Mouse (Mus musculus) forebrain, embryonic 14.5 days (tissue): Measurements from ENCODE around the gene Itprip. TPM values are rescaled to one million over a fixed set of nuclear protein-coding genes. Genes with fewer than 3 reads are reported as not detected.

Source experiments
- ATAC-seq: fragments of 200-750 bp; cut with Nextera tagmentation; 2 replicates; pipeline ENCODE4 v1.8.0; 2017; ENCODE audit warnings: mild to moderate bottlenecking, moderate library complexity
- DNase-seq: peaks from one replicate; pipeline ENCODE4 v3.0.0-alpha.2; 2015; ENCODE audit warnings: low spot score
- H3K27ac ChIP-seq: fragments of 300-500 bp; sonication (generic); 2 replicates; pipeline ENCODE4 v1.5.1; 2014; ENCODE audit warnings: low read depth, mild to moderate bottlenecking, control low read depth, low read length, moderate library complexity
- H3K27me3 ChIP-seq: fragments of 300-500 bp; sonication (generic); replicated peaks from 2 replicates; pipeline ENCODE4 v1.6.1; 2014; ENCODE audit warnings: low read length, control low read depth, mixed read lengths; ENCODE audit not compliant: control insufficient read depth, insufficient read depth
- H3K36me3 ChIP-seq: fragments of 300-500 bp; sonication (generic); 2 replicates; pipeline ENCODE4 v1.6.1; 2014; ENCODE audit warnings: low read length, control low read depth; ENCODE audit not compliant: control insufficient read depth, insufficient read depth
- H3K4me1 ChIP-seq: fragments of 300-500 bp; sonication (generic); 2 replicates; pipeline ENCODE4 v1.6.1; 2014; ENCODE audit warnings: antibody characterized with exemption, low read length, control low read depth; ENCODE audit not compliant: control insufficient read depth, insufficient read depth
- H3K4me2 ChIP-seq: fragments of 300-500 bp; sonication (generic); 2 replicates; pipeline ENCODE4 v1.6.1; 2014; ENCODE audit warnings: mild to moderate bottlenecking, control low read depth, low read length
- H3K4me3 ChIP-seq: fragments of 300-500 bp; sonication (generic); 2 replicates; pipeline ENCODE4 v1.5.1; 2014; ENCODE audit warnings: low read depth, low read length, control low read depth
- H3K9ac ChIP-seq: fragments of 300-500 bp; sonication (generic); 2 replicates; pipeline ENCODE4 v1.6.1; 2014; ENCODE audit warnings: mild to moderate bottlenecking, low read length, control low read depth, moderate library complexity
- H3K9me3 ChIP-seq: fragments of 300-500 bp; sonication (generic); replicated peaks from 2 replicates; pipeline ENCODE4 v1.6.1; 2016; ENCODE audit warnings: low read length, control low read depth, mixed read lengths; ENCODE audit not compliant: control insufficient read depth
- WGBS: fragments of 180-500 bp; shearing (Covaris S2); extraction: QIAGEN DNeasy Blood & Tissue Kit; methylation state at CpG from one replicate; pipeline ENCODE4 v1.1.7; 2014; 5-methylcytosine and 5-hydroxymethylcytosine counted together
- polyA plus RNA-seq: library from polyadenylated mRNA; unstranded; fragments of >200 nt; fragmentation: Nextera tagmentation; extraction: Ambion mirVana; gene quantifications from 2 replicates; pipeline ENCODE4 v1.2.1, GENCODE M21; 2014

Gene Itprip
- polyA plus RNA-seq, 1 experiment from 2014 or later, result 5.4 TPM

DNA sequence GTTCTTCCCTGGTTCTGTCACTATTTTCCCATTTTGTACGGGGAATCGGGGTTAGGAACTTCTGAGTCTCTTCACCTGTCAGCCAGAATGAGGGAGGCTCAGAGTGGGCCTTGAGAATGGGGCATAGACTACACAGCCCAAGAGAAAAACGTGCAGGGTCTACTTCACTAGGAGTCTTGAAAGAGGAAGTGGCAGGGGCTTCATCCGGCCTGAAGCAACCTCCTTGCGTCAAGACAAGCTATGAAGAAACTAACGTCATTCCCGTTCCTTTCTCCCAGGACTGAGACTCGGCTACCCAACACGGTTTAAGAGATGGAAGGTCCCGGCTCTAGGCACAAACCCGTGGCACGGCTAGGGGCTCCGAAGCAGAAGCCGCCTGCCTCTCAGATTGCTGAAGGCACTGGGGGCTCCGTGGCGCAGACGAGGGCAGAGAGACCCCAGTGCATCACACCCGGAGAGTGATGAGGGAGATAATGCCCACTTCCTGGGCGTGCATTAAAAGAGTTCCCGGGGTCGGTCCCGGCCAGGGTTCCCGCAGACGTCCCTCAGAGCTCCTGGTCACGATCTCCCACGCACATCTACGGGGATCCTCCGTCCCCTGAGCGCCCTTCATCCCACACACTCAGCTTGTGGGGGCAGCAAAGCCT is 521 bp downstream of the Itprip start:
- 0% methylated on average over 29 of the region's 29 CpGs for WGBS
- H3K9ac ChIP-seq, result peak overlapping the region; percentile 75
- peak overlapping the region; percentile 56 for H3K4me2 ChIP-seq
- H3K4me3 ChIP-seq, result peak overlapping the region; percentile 61
- peak; percentile 51 for DNase-seq
- ATAC-seq, result peak; percentile 35
- no peaks in the 10 kb centered on the region for H3K9me3 ChIP-seq
- no peaks in the 10 kb centered on the region for H3K36me3 ChIP-seq
- H3K27me3 ChIP-seq, result no peaks in the 10 kb centered on the region
- H3K27ac ChIP-seq, result peak overlapping the region; percentile 61
- peaks cover 17% of the 10 kb centered on the region for H3K4me1 ChIP-seq

DNA sequence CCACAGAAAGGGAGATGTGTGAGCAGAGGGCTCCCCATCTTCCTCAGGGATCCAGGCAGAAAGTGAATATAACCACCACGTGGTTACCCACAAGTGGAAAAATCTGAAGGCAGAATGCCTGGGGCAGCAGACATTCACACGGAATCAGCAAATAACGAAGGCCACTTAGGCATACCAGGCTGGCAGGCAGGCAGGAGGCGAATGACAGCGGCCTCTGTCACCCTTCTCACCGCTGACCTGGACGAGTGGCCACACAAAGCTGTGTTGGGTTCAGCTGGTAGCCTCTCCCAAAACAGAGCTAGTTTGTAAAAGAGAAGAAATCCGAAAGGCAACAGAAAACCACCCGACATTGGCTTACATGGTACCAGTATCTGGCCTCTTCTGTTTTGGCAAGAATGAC is 1.1 kb downstream of the Itprip start:
- peak overlapping the region; percentile 75 for H3K9ac ChIP-seq
- no peaks in the 10 kb centered on the region for H3K36me3 ChIP-seq
- ATAC-seq, result no peak
- no peaks in the 10 kb centered on the region for H3K27me3 ChIP-seq
- H3K4me1 ChIP-seq, result peaks cover 17% of the 10 kb centered on the region
- no peaks in the 10 kb centered on the region for H3K9me3 ChIP-seq
- peak overlapping the region; percentile 61 for H3K4me3 ChIP-seq
- peak overlapping the region; percentile 56 for H3K4me2 ChIP-seq
- no peak overlapping the region for H3K27ac ChIP-seq
- DNase-seq, result no peak
- WGBS, result 4% methylated on average over 9 of the region's 9 CpGs

DNA sequence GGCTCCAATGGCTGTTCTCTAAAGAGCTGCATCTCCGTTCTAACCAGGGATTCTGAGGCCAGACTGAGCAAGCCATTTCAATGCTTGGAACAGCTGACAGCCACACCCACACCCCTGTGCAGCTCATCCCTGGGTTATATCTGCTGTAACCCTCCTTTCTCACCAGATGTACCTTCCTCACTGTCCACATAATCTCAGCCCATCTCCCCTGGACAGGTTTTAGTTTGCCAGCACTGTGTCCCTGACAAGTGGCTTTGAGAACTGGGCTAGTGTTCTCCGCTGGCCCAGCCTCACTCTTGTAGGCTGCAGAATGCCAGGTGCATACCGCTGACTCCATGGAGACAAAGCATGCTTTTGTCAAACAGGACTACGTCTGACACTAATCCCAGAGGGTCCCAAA is 1.7 kb downstream of the Itprip start:
- 9% methylated on average over 4 of the region's 4 CpGs for WGBS
- H3K9ac ChIP-seq, result peak overlapping the region; percentile 75
- no peak for ATAC-seq

DNA sequence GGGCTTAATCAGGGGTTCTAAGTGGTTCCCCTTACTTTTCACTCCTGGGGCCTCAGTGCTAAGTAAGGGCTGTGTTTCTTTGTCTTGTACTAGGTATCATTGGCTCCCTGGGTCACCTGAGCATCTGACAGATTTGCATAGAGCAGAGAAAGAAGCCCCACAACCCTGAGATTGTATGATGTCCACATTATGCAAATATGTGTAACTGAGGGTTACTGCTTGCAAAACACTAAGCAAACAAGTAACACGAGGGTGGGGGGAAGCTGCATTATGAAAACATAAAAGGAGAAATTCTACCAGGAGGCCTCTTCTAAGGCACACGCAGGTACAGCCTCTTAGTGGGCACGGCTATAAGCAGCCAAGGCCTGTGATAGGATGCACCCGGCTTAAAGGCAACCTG is 3.8 kb downstream of the Itprip start:
- 77% methylated on average over 4 of the region's 4 CpGs for WGBS
- Histone ChIP-seq H3K27ac (no peak overlapping the region), H3K9ac (no peak overlapping the region), H3K4me3 (no peak overlapping the region), H3K4me1 (peaks cover 17% of the 10 kb centered on the region), H3K9me3 (no peaks in the 10 kb centered on the region), H3K27me3 (no peaks in the 10 kb centered on the region), H3K36me3 (no peaks in the 10 kb centered on the region), H3K4me2 (no peak overlapping the region)
- DNase-seq (no peak), ATAC-seq (no peak)

More for the DNA sequence above, 1.7 kb downstream of the Itprip start:
- peak overlapping the region; percentile 56 for H3K4me2 ChIP-seq
- H3K36me3 ChIP-seq, result no peaks in the 10 kb centered on the region
- no peaks in the 10 kb centered on the region for H3K9me3 ChIP-seq
- H3K27ac ChIP-seq, result no peak overlapping the region
- H3K27me3 ChIP-seq, result no peaks in the 10 kb centered on the region
- peak overlapping the region; percentile 61 for H3K4me3 ChIP-seq
- DNase-seq, result no peak
- H3K4me1 ChIP-seq, result peaks cover 17% of the 10 kb centered on the region

DNA sequence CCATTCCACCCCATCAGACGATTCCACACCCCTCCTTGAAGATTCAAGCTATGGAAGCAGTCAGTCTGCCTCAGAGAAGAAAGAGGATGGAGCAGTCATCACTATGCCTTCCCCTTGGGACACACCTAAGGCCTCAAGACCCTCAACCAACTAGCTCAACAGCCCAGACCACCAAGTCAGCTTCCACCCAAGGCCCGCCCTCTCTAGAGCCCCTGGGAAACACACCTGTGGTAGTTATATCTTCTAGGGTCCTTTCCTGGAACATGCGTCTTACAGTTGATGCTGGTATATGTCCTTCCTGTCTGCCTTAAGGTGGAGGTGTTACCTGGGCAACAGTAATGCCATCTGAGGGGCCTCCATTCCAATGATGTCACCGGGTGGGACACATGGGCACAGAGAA is 4.9 kb downstream of the Itprip start:
- no peak for DNase-seq
- H3K9me3 ChIP-seq, result no peaks in the 10 kb centered on the region
- H3K9ac ChIP-seq, result no peak overlapping the region
- H3K4me3 ChIP-seq, result no peak overlapping the region
- no peaks in the 10 kb centered on the region for H3K27me3 ChIP-seq
- WGBS, result 94% methylated on average over 4 of the region's 4 CpGs
- ATAC-seq, result no peak
- H3K4me1 ChIP-seq, result peaks cover 27% of the 10 kb centered on the region
- H3K36me3 ChIP-seq, result no peaks in the 10 kb centered on the region
- H3K4me2 ChIP-seq, result no peak overlapping the region
- H3K27ac ChIP-seq, result no peak overlapping the region

DNA sequence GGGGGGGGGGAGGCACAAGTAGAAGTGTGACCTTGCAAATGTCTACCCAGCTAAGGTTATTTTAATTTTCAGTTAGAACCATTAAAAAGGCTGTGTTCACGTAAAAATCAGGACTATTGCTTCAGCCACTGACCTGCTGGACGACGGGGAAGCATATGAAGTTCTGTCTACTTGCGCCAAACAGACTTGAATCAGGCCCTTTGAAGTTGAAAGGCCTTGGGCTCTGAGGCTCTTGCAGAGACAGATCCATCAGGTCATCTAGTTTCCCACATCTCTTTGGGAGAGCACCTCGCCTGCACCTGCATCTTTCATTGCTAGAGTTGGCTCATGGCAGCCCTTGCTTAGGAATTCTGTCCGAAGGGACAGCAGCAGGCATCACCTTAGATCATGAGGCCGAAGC is 5.8 kb downstream of the Itprip start:
- 94% methylated on average over 7 of the region's 7 CpGs for WGBS

DNA sequence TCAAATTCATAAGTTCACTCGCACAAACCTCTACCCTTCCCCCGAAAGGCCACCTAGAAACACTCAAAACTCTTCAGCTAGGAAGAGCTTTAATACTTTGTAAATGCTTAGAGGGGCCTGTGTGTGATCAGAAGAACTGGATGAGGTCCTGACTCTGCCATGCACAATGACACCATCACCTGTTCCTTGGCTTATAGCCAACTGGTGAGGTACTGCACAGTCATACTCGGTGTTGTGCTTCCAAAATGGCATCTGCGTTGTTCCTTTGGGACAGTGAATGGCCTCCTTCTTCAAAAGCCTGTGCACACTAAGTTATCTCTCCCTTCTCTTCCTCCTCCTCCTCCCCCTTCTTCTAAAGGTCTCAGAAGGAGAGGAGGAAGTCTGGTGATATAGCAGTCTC is 8.3 kb downstream of the Itprip start:
- H3K36me3 ChIP-seq, result no peaks in the 10 kb centered on the region
- H3K9me3 ChIP-seq, result no peaks in the 10 kb centered on the region
- H3K9ac ChIP-seq, result no peak overlapping the region
- H3K4me1 ChIP-seq, result peaks cover 16% of the 10 kb centered on the region
- no peak overlapping the region for H3K27ac ChIP-seq
- DNase-seq (no peak), ATAC-seq (no peak)
- H3K27me3 ChIP-seq, result no peaks in the 10 kb centered on the region
- no peak overlapping the region for H3K4me2 ChIP-seq
- no peak overlapping the region for H3K4me3 ChIP-seq
- WGBS, result 83% methylated on average over 4 of the region's 4 CpGs

More for the DNA sequence above, 5.8 kb downstream of the Itprip start:
- Histone ChIP-seq H3K27me3 (no peaks in the 10 kb centered on the region), H3K9me3 (no peaks in the 10 kb centered on the region), H3K4me3 (no peak overlapping the region), H3K27ac (no peak overlapping the region), H3K36me3 (no peaks in the 10 kb centered on the region), H3K9ac (no peak overlapping the region), H3K4me1 (peaks cover 30% of the 10 kb centered on the region), H3K4me2 (no peak overlapping the region)
- ATAC-seq (no peak), DNase-seq (no peak)

DNA sequence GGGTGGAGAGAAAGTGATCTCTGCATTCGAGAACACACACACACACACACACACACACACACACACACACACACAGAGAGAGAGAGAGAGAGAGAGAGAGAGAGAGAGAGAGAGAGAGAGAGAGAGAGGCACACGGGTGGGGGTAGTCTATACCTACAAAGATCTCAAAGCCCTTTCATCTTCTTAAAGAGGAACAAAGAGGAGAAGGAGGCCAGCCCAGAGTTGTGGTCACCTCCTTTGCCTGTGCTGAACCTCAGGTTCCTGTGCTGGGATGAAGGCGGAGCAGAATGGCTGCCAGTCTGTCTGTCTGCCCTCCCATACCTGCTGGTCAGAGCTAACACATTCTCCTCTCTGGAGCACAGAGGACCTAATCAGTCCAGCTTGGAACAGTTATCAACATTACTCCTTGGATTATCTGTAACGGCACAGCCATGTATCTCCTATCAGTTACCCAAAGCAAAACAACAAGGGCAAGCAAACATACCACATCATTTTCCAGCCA is 8.9 kb downstream of the Itprip start:
- H3K27ac ChIP-seq, result peak overlapping the region; percentile 92
- H3K9me3 ChIP-seq, result no peaks in the 10 kb centered on the region
- DNase-seq (no peak), ATAC-seq (peak; percentile 32; the same call in 1 of the 2 replicates)
- H3K4me1 ChIP-seq, result peaks cover 16% of the 10 kb centered on the region
- 41% methylated on average over 4 of the region's 4 CpGs for WGBS
- no peaks in the 10 kb centered on the region for H3K27me3 ChIP-seq
- peak overlapping the region; percentile 69 for H3K9ac ChIP-seq
- peak overlapping the region; percentile 55 for H3K4me2 ChIP-seq
- no peak overlapping the region for H3K4me3 ChIP-seq
- H3K36me3 ChIP-seq, result no peaks in the 10 kb centered on the region

DNA sequence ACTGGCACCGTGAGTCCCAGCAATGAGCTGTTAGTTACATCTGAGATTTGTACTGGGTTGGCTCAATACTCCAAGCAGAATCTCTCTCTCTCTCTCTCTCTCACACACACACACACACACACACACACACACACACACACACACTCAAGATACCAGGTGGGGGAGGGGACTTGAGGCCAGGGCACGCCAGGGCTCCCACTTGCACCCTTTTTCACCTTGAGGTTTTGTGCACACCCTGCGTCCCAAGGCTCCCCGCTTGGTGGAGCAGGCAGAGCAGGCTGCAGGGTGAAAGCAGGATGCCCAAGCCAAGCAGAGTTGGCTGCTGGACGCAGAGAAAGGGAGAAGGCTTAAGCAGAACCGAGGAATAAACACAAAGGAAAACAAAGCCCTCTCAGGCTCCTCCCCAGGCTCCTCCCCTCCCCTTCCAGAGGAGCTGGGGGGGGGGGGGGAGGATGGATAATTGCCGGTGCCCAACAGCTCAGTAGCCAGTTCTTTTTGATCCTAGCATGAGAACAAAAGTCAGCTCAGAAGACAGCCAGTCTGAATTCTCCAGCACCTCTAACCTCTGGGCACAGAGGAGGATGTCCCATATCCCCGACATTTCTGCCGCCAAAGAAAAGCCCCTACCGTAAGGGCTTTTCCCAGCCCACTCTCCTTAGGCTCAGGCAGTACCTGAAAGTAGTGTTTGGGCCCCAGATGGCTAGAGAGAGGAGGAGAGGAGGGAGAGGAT is 9.5 kb downstream of the Itprip start:
- Histone ChIP-seq H3K36me3 (no peaks in the 10 kb centered on the region), H3K4me1 (peaks cover 16% of the 10 kb centered on the region), H3K9ac (peak overlapping the region; percentile 69), H3K9me3 (no peaks in the 10 kb centered on the region), H3K27ac (peak overlapping the region; percentile 92), H3K27me3 (no peaks in the 10 kb centered on the region), H3K4me2 (peak overlapping the region; percentile 55), H3K4me3 (peak overlapping the region; percentile 26)
- peak; percentile 82 for DNase-seq
- WGBS, result under 1% methylated on average over 10 of the region's 10 CpGs
- peak; percentile 86 for ATAC-seq
